Mouse (Mus musculus) embryo, embryonic 10 days (tissue): ENCODE results near the gene Klra5.
"Not testable (repeated sequence)": the region's sequence is repeated elsewhere in the genome, so short reads cannot be mapped to it uniquely, and the experiment has no call there.

Source experiments
- DNase-seq: peaks from one replicate; pipeline ENCODE4 v3.0.0-alpha.2; 2015; ENCODE audit warnings: low spot score

Klra5 gene

GRCm38 (mm10) chr6:129917476-129917946 is at the start of gene Klra5:
Gene Klra5, minus strand, starts transcription at chr6:129917650.
- not testable (repeated sequence) for DNase-seq

- DNase-seq, result no peak
Measured at GRCm38 (mm10) chr6:129916996-129917395, 454 bp downstream of the Klra5 start.

- DNase-seq, result no peak
Measured at GRCm38 (mm10) chr6:129882525-129882924, 34.9 kb downstream of the Klra5 start.

- no peak for DNase-seq
Measured at GRCm38 (mm10) chr6:129876549-129876948, 40.9 kb downstream of the Klra5 start, which contains the start of gene Klra17. Gene Klra17, minus strand, starts transcription at chr6:129876672.

- not testable (repeated sequence) for DNase-seq
Measured at GRCm38 (mm10) chr6:129862349-129862748, 55.1 kb downstream of the Klra5 start, which contains the start of gene Gm17631. Gene Gm17631, plus strand, starts transcription at chr6:129862649.
